Mouse (Mus musculus) kidney, adult 2 months (tissue): Measurements from ENCODE around the gene Acer3. TPM values are rescaled to one million over a fixed set of nuclear protein-coding genes. Genes with fewer than 3 reads are reported as not detected.

Source experiments
- DNase-seq: peaks from one replicate; pipeline ENCODE4 v3.0.0; 2021
- H3K27ac ChIP-seq: fragments of 200-500 bp; 2 replicates; pipeline ENCODE4 v1.5.1; 2012; ENCODE audit warnings: low read depth, low read length, control low read depth, inconsistent platforms; ENCODE audit not compliant: insufficient read depth
- H3K27me3 ChIP-seq: fragments of 200-500 bp; replicated peaks from 2 replicates; pipeline ENCODE4 v1.6.1; 2012; ENCODE audit warnings: mild to moderate bottlenecking, moderate library complexity, low read length, inconsistent platforms; ENCODE audit not compliant: control insufficient read depth, insufficient read depth
- H3K36me3 ChIP-seq: fragments of 200-500 bp; 2 replicates; pipeline ENCODE4 v1.6.1; 2012; ENCODE audit warnings: mild to moderate bottlenecking, moderate library complexity, low read length, inconsistent platforms; ENCODE audit not compliant: control insufficient read depth, insufficient read depth
- H3K4me1 ChIP-seq: fragments of 200-500 bp; 2 replicates; pipeline ENCODE4 v1.6.1; 2011; ENCODE audit warnings: low read length; ENCODE audit not compliant: control insufficient read depth, insufficient read depth
- H3K4me3 ChIP-seq: fragments of 200-500 bp; 2 replicates; pipeline ENCODE4 v1.5.1; 2011; ENCODE audit warnings: mild to moderate bottlenecking, low read depth, low read length, control low read depth; ENCODE audit not compliant: insufficient read depth
- CTCF ChIP-seq: fragments of 200-500 bp; conservative IDR thresholded peaks from 2 replicates; pipeline ENCODE4 v1.5.1; 2011; ENCODE audit warnings: low read depth, mild to moderate bottlenecking, control low read depth, low read length, moderate library complexity, mixed read lengths; ENCODE audit not compliant: insufficient read depth, insufficient read length
- POLR2A ChIP-seq: fragments of 200-500 bp; IDR thresholded peaks from one replicate; pipeline ENCODE4 v1.6.1; 2011; ENCODE audit warnings: low read depth, low read length, control low read depth
- WGBS: fragments of 180-500 bp; shearing (Covaris S2); methylation state at CpG from one replicate; pipeline ENCODE4 v1.1.7; 2018; 5-methylcytosine and 5-hydroxymethylcytosine counted together
- polyA plus RNA-seq: library from polyadenylated mRNA; depleted of rRNA; stranded (reverse); fragments of >200 nt; gene quantifications from 2 replicates; pipeline ENCODE4 v1.2.3, GENCODE M21; 2012

Acer3 gene
- polyA plus RNA-seq, 1 experiment: 11.9 TPM

DNA sequence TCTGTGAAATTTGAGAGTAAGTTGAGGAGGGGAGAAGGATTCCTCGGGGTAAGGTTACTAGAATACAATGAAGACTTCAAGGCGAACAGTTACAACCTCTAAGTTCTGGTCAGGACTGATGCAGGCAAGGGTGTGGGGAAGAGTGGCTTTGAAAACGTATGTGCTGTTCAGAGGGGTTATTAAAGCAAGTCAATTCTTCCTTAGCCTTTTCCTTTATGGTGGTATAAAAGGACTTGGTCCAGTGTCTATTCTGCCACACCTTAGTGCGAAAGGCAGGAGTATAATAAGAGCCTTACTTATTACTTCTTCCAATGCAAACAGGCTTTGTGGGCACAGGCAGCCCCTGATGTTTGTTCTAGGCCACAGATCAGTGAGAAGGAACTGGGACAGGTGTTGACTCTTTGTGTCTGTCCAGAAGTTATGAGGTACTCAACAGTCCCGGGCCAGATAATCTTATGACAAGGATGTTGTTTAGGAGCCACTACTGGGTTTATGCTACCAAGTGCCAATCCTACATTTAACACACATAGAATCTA, 119.4 kb downstream of the Acer3 start:
- WGBS: 79% methylated on average over 5 of the region's 5 CpGs
- TF ChIP-seq POLR2A (no peak), CTCF (no peak)
- DNase-seq: no peak
- no peaks in the 10 kb centered on the region for H3K36me3 ChIP-seq
- H3K4me1 ChIP-seq: no peaks in the 10 kb centered on the region
- no peaks in the 10 kb centered on the region for H3K27me3 ChIP-seq
- no peak overlapping the region for H3K27ac ChIP-seq
- H3K4me3 ChIP-seq: no peak overlapping the region

DNA sequence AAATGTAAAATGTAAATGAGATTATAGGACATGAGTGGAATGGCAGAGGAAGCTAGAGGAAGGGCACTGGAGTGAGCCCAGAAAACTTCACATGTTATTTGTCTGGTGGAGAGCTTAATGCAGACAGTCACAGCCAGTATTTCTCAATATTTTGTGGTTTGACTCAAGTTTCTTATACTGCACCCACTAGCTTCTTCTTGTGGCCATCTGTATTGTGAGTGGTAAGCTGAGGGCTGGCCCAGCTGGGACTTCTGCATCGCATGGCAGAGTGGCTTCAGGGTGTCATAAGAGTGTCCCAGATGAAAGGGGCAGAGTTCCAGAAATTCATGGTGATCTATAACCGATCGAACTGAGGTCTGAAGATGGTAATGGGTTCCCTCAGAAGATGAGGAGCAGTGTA, 120.6 kb downstream of the Acer3 start:
- no peak for DNase-seq
- Histone ChIP-seq H3K4me3 (no peak overlapping the region), H3K36me3 (no peaks in the 10 kb centered on the region), H3K27ac (no peak overlapping the region), H3K4me1 (no peaks in the 10 kb centered on the region), H3K27me3 (no peaks in the 10 kb centered on the region)
- 89% methylated on average over 3 of the region's 3 CpGs for WGBS
- no peak for TF ChIP-seq CTCF
- no peak for TF ChIP-seq POLR2A

DNA sequence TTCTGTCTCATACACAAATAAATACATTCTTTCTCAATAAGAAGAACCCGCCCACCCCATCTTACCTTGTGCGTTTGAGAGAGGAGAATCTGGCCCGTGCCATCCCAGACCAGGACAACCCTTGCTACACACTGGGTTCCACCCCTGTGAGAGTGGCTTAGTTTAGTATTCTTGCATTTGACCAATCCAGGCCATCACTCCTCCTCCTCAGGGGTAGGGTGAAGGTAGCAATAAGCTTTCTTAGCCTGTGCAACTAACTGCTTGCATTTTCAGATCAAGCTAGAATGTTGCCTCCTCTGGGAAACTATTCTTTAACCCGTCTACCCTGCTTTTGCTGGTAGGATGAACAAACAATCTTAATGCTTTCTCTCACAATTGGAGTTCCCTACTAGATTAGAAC, 121.6 kb downstream of the Acer3 start, which contains the start of gene B3gnt6:
Gene B3gnt6 (minus strand): TSS at position 101 of the 400 bp plus-strand sequence.
- TF ChIP-seq CTCF (no peak), POLR2A (no peak)
- Histone ChIP-seq H3K36me3 (no peaks in the 10 kb centered on the region), H3K27me3 (peaks cover under 1% of the 10 kb centered on the region; the same call in 1 of the 2 replicates), H3K4me3 (no peak within 1 kb of the TSS), H3K27ac (no peak within 1 kb of the TSS), H3K4me1 (no peaks in the 10 kb centered on the region)
- DNase-seq: no peak
- 96% methylated on average over 4 of the region's 4 CpGs for WGBS

DNA sequence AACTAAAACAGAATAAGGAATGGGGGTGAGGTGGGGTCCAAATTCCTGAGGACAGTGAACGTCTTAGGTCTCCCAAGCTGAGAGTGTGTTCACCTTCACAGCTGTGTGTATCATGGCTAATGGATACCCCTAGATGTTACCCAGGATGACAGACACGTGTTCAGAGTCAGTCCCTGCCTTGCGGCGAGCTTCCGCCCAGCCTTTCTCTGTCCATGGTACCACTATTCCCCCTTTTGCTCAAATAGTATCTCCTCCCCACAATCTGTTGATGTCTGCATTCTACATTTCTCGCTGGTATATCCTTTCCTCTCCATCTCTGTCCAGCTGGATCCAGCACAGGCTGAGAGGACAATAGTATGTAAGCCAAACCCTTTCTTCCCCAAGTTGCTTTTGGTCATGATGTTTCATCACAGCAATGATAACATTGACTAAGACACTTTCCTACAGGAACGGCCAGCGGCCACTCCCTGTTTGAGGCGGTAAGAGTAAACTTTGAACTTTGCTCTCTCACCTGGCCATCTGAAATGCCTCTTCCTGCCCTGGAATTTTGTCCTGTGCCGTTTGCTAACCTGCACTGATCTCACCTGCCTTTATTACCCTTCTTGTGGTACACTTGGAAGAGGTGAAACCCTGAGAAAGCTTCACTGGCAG, 125.7 kb downstream of the Acer3 start:
- peak; percentile 19 for DNase-seq
- Histone ChIP-seq H3K27me3 (peaks cover 2% of the 10 kb centered on the region; the same call in 1 of the 2 replicates), H3K27ac (no peak overlapping the region), H3K4me1 (peaks cover 6% of the 10 kb centered on the region), H3K4me3 (no peak overlapping the region), H3K36me3 (no peaks in the 10 kb centered on the region)
- TF ChIP-seq POLR2A (no peak), CTCF (no peak)
- WGBS: 42% methylated on average over 10 of the region's 10 CpGs

DNA sequence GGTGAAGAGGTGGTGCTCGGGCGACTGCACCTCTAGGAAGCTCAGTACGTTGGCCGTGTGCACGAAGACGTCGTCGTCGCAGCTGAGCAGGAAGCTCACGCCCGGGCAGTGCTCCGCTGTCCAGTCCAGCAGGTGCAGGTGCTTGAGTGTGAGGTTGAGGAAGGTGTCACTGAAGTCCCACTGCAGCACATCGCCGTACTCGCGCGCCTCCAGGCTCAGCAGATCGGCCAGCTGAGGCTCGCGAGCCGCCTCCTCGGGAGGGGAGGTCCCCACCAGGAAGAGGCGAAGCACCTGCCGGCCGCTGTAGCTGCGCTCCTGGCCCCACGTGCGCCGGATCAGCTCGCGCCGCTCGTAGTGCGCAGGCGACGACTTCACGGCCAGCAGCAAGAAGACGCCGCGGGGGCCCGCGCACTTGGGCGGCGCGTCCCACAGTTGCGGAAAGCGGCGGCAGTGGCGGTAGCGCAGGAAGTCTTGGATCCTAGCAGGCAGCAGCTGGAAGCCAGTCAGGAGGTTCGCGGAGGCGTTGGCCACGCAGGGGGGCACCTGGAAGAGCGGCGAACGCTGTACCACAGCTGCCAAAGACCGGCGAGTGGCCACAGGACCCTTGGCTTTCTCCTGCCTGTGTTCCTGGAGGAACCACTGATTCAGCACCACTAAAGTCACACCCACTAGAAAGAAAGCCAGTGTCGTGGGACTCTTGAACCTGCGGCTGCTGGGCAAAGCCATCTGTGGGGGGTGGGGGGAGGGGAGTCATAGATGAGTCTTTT, 126.8 kb downstream of the Acer3 start:
- peak overlapping the region; percentile 37 for H3K4me3 ChIP-seq
- H3K27me3 ChIP-seq: peaks cover 2% of the 10 kb centered on the region; the same call in 1 of the 2 replicates
- H3K36me3 ChIP-seq: no peaks in the 10 kb centered on the region
- H3K4me1 ChIP-seq: peaks cover 6% of the 10 kb centered on the region
- no peak for DNase-seq
- TF ChIP-seq CTCF (no peak), POLR2A (no peak)
- no peak overlapping the region for H3K27ac ChIP-seq
- WGBS: 2% methylated on average over 61 of the region's 61 CpGs

DNA sequence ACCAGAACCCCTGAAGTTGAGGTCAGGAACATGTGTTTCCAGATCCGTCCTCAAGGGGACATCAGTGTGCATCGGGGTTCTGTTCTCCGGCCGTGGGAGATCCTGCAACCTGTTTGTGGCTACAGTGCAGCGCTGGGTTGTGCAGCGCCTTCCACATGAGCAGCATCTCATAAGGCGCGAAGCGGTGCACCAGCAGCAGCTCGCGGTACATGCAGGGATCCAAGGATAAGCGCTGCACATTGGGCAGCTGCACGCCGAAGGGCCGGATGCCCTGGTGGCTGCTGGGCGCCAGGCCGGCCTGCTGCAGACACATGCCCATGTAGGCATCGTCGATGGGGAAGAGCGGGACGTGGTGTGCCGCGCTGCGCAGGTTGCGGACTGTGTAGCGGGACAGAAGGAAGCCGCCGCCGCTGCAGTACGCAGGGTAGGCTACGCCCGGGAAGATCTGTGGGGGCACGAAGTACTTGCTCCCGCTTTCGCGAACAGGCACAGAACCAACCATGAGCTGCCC, 127.4 kb downstream of the Acer3 start:
- 4% methylated on average over 36 of the region's 36 CpGs for WGBS
- H3K27me3 ChIP-seq: peaks cover 2% of the 10 kb centered on the region; the same call in 1 of the 2 replicates
- TF ChIP-seq POLR2A (no peak), CTCF (peak; percentile 47)
- H3K36me3 ChIP-seq: no peaks in the 10 kb centered on the region
- H3K27ac ChIP-seq: no peak overlapping the region
- H3K4me1 ChIP-seq: peaks cover 6% of the 10 kb centered on the region
- peak overlapping the region; percentile 37 for H3K4me3 ChIP-seq
- DNase-seq: peak; percentile 21

DNA sequence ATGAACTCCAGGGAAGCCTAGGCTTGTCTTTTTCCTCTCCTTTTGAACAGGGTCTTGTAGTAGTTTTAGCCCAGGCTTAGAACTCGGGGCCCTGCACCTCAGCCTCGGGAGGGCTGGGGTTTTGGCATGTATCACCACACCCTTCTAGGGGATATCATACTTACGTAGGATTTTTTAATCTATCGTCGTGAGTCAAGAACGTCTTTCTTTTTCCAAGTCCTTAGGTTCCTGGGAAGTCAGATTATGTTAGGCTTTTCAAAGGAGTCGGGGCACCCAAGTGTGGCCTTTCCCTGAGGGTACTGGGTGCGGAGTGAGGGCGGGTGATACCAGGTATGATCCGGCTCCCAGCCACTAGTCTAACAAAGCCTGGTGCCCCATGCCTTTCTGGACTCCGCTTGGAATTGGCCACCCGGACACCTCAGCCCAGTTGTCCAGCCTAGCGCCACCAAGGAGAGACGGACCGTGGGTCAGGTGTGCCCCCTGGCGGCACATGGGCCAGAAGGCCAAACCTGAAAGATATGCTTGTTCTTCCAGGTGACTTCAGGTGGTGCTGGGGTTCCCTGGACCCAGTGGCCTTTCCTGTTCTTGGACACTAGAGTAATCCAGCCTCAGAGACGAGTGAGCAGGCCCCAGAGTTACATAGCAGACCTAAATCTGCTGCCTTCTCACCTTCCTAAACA, 129.3 kb downstream of the Acer3 start:
- no peak for TF ChIP-seq POLR2A
- peak; percentile 87 for TF ChIP-seq CTCF
- peaks cover 2% of the 10 kb centered on the region; the same call in 1 of the 2 replicates for H3K27me3 ChIP-seq
- 55% methylated on average over 17 of the region's 17 CpGs for WGBS
- H3K4me1 ChIP-seq: peaks cover 6% of the 10 kb centered on the region
- no peaks in the 10 kb centered on the region for H3K36me3 ChIP-seq
- DNase-seq: peak; percentile 63
- no peak overlapping the region for H3K4me3 ChIP-seq
- no peak overlapping the region for H3K27ac ChIP-seq
